Mouse (Mus musculus): Measurements from ENCODE around the gene Hbb-bh2. TPM values are rescaled to one million over a fixed set of nuclear protein-coding genes. Genes with fewer than 3 reads are reported as not detected.
"Not testable (repeated sequence)": the region's sequence is repeated elsewhere in the genome, so short reads cannot be mapped to it uniquely, and the experiment has no call there.

The Hbb-bh2 gene
- polyA plus RNA-seq, 1 experiment = not detected

DNA sequence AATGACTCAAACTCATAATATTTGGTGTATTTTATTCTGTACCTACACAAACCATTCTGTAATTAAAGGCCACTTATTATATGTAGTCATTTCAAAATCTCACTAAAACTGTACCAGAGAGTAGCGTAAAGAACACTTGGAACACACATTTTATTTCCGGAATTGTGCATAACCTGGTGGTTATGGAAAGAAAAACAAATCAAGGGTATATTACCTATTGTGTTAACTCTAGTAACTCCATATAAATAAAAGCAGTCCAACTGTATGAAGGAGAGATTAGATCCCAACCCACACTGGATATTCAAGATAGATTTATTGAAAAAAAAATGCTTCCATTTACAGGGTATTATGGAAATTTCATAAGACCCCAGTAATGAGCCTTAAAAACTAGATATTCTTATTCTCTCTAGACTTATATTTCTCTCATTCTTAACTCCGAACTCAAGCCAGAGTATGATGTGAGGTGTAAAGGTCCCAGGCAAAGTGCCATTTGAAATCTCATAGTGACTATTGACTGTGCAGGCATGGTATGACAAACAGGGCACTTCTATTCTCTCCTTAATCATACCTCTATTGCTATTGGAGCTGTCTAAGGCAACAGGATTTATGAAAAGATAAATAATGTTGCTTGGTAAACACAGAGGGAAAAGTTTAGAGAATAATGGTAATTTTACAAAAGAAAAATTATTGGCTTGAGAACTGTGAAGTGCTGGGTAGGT lies 14.6 kb downstream of the Hbb-bh2 start:
- Histone ChIP-seq H3K79me2 (ENCODE audit: control insufficient read depth, insufficient read depth) (no peaks in the 10 kb centered on the region), H3K4me3 (ENCODE audit: insufficient read depth, poor library complexity, severe bottlenecking) (no peak overlapping the region), H3ac (ENCODE audit: control insufficient read depth, insufficient read length, low read depth) (no peak overlapping the region), H3K27me3 (ENCODE audit: control insufficient read depth, insufficient read depth, insufficient read length) (no peaks in the 10 kb centered on the region), H3K36me3 (ENCODE audit: control insufficient read depth, insufficient read depth) (no peaks in the 10 kb centered on the region), H3K79me3 (ENCODE audit: low read depth) (no peaks in the 10 kb centered on the region)
- TF ChIP-seq MYOG (IDR thresholded peaks at IDR 0.05; ENCODE audit: control insufficient read depth, extremely low read depth, insufficient read length) (no peak), FOSL1 (IDR thresholded peaks at IDR 0.05; ENCODE audit: insufficient read depth, low read length, poor library complexity, severe bottlenecking) (no peak), USF1 (IDR thresholded peaks at IDR 0.05; ENCODE audit: low read depth) (no peak), MAX (IDR thresholded peaks at IDR 0.05) (no peak), MYOD1 (IDR thresholded peaks at IDR 0.05; ENCODE audit: control insufficient read depth, insufficient read length, low read depth) (no peak), CEBPB (IDR thresholded peaks at IDR 0.05; ENCODE audit: low read depth) (no peak), CTCF (IDR thresholded peaks at IDR 0.05; ENCODE audit: control insufficient read depth, insufficient read depth, insufficient read length) (no peak)

DNA sequence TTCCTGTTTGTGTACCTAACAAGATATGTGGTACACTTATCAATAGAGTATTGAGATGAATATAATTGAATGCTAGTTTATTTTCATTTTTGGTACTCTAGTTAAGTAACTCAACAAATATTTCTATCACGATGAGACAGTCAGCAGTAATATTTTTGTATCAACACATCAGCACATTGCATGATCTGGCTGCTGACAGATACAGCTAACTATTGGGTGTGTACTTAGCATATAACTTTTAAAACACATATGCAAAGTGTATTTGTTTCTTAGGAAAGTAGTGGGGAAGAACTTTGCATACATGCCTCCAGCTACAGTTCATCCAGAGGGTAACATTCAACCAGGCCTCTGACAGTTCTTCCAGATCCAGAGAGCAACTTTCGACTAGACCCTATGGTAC lies 15.7 kb downstream of the Hbb-bh2 start:
- H3K27me3 ChIP-seq (ENCODE audit: control insufficient read depth, insufficient read depth, insufficient read length) = no peaks in the 10 kb centered on the region
- H3K79me2 ChIP-seq (ENCODE audit: control insufficient read depth, insufficient read depth) = no peaks in the 10 kb centered on the region
- no peaks in the 10 kb centered on the region for H3K36me3 ChIP-seq (ENCODE audit: control insufficient read depth, insufficient read depth)
- no peak for TF ChIP-seq CTCF (IDR thresholded peaks at IDR 0.05; ENCODE audit: control insufficient read depth, insufficient read depth, insufficient read length)
- TF ChIP-seq CEBPB (IDR thresholded peaks at IDR 0.05; ENCODE audit: low read depth) = no peak
- no peak for TF ChIP-seq MAX (IDR thresholded peaks at IDR 0.05)
- TF ChIP-seq MYOD1 (IDR thresholded peaks at IDR 0.05; ENCODE audit: control insufficient read depth, insufficient read length, low read depth) = no peak
- TF ChIP-seq MYOG (IDR thresholded peaks at IDR 0.05; ENCODE audit: control insufficient read depth, extremely low read depth, insufficient read length) = no peak
- no peak for TF ChIP-seq FOSL1 (IDR thresholded peaks at IDR 0.05; ENCODE audit: insufficient read depth, low read length, poor library complexity, severe bottlenecking)
- TF ChIP-seq USF1 (IDR thresholded peaks at IDR 0.05; ENCODE audit: low read depth) = no peak
- H3K79me3 ChIP-seq (ENCODE audit: low read depth) = no peaks in the 10 kb centered on the region
- no peak overlapping the region for H3K4me3 ChIP-seq (ENCODE audit: insufficient read depth, poor library complexity, severe bottlenecking)
- no peak overlapping the region for H3ac ChIP-seq (ENCODE audit: control insufficient read depth, insufficient read length, low read depth)

DNA sequence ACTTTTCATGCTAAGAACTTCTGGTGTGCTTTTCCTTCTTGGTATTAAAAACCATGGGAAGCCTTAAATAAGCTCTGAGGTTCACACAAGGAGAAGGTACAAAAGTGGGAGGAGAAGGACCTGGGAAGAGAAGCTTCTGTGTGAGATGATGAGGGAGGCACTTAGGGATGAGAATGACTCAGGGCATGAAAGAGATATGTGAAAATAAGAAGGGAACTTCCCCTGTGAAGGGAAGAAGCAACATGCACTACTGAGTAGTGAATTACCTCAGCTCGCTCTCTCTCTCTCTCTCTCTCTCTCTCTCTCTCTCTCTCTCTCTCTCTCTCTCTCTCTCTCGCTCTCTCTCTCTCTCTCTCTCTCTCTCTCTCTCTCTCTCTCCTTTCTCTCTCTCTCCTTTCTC lies 25.2 kb downstream of the Hbb-bh2 start:
- not testable (repeated sequence) for H3K79me2 ChIP-seq (ENCODE audit: control insufficient read depth, insufficient read depth); H3ac ChIP-seq (ENCODE audit: control insufficient read depth, insufficient read length, low read depth); H3K36me3 ChIP-seq (ENCODE audit: control insufficient read depth, insufficient read depth); H3K4me3 ChIP-seq (ENCODE audit: insufficient read depth, poor library complexity, severe bottlenecking); H3K79me3 ChIP-seq (ENCODE audit: low read depth); H3K27me3 ChIP-seq (ENCODE audit: control insufficient read depth, insufficient read depth, insufficient read length)

DNA sequence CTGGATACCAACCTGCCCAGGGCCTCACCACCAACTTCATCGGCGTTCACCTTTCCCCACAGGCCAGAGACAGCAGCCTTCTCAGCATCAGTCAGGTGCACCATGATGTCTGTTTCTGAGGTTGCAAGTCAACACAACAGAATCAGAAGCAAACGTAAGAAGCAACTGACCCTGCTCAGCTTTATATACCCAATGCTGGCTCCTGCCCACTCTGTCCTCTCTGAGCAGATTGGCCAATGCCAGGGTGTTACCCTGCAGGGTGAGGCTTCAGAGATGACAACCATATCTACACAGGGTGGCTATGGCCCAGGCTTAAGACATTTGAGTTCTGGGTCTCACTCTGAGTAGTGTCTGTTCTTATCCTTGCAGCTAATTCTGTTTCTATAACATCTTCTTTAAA lies 26.6 kb downstream of the Hbb-bh2 start, which contains the start of gene Hbb-bt:
Hbb-bt (minus strand) TSS at position 231 of the 400 bp plus-strand sequence.
- H3K4me3 ChIP-seq (ENCODE audit: insufficient read depth, poor library complexity, severe bottlenecking) = no peak within 1 kb of the TSS
- H3K79me2 ChIP-seq (ENCODE audit: control insufficient read depth, insufficient read depth) = no peaks in the 10 kb centered on the region
- no peaks in the 10 kb centered on the region for H3K36me3 ChIP-seq (ENCODE audit: control insufficient read depth, insufficient read depth)
- TF ChIP-seq CEBPB (IDR thresholded peaks at IDR 0.05; ENCODE audit: low read depth) (no peak), FOSL1 (IDR thresholded peaks at IDR 0.05; ENCODE audit: insufficient read depth, low read length, poor library complexity, severe bottlenecking) (no peak), MYOD1 (IDR thresholded peaks at IDR 0.05; ENCODE audit: control insufficient read depth, insufficient read length, low read depth) (no peak), CTCF (IDR thresholded peaks at IDR 0.05; ENCODE audit: control insufficient read depth, insufficient read depth, insufficient read length) (no peak), MYOG (IDR thresholded peaks at IDR 0.05; ENCODE audit: control insufficient read depth, extremely low read depth, insufficient read length) (no peak), USF1 (IDR thresholded peaks at IDR 0.05; ENCODE audit: low read depth) (no peak), MAX (IDR thresholded peaks at IDR 0.05) (no peak)
- H3ac ChIP-seq (ENCODE audit: control insufficient read depth, insufficient read length, low read depth) = no peak within 1 kb of the TSS
- H3K27me3 ChIP-seq (ENCODE audit: control insufficient read depth, insufficient read depth, insufficient read length) = no peaks in the 10 kb centered on the region
- no peaks in the 10 kb centered on the region for H3K79me3 ChIP-seq (ENCODE audit: low read depth)

DNA sequence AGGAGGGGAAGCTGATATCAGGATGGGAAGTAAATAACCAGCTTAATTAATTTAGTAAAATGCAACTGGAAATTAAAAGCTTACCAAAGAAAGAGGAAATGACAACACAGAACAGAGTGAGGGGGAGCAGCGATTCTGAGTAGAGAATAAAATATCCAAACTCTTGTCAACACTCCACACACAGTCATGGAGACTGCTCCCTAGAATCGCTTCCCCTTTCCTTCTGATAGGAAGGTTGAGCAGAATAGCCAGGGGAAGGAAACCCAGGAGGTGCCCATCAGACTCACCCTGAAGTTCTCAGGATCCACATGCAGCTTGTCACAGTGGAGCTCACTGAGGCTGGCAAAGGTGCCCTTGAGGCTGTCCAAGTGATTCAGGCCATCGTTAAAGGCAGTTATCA lies 27.2 kb downstream of the Hbb-bh2 start:
- not testable (repeated sequence) for H3K79me2 ChIP-seq (ENCODE audit: control insufficient read depth, insufficient read depth); H3ac ChIP-seq (ENCODE audit: control insufficient read depth, insufficient read length, low read depth); H3K4me3 ChIP-seq (ENCODE audit: insufficient read depth, poor library complexity, severe bottlenecking); H3K36me3 ChIP-seq (ENCODE audit: control insufficient read depth, insufficient read depth); H3K27me3 ChIP-seq (ENCODE audit: control insufficient read depth, insufficient read depth, insufficient read length); H3K79me3 ChIP-seq (ENCODE audit: low read depth)

DNA sequence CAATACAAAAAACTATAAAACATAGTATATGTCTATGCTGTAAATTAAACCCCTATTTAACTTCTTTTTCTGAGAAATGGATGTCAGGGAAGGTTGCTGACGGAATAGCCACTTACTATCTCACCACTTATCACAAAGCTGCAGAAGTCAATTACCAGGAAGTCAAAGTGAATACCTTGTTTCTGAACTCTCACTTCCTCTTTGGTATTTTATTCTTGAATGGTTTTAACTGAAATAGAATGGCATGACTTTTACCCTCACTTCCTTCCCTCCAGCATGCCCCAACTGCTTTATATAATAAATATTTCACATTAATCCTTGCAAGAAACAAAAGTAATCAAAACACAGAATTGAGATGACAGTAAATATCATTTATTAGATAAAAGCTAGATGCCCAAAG lies 28.1 kb downstream of the Hbb-bh2 start:
- Histone ChIP-seq H3K36me3 (ENCODE audit: control insufficient read depth, insufficient read depth) (no peaks in the 10 kb centered on the region), H3ac (ENCODE audit: control insufficient read depth, insufficient read length, low read depth) (no peak overlapping the region), H3K79me3 (ENCODE audit: low read depth) (no peaks in the 10 kb centered on the region), H3K79me2 (ENCODE audit: control insufficient read depth, insufficient read depth) (no peaks in the 10 kb centered on the region), H3K4me3 (ENCODE audit: insufficient read depth, poor library complexity, severe bottlenecking) (no peak overlapping the region), H3K27me3 (ENCODE audit: control insufficient read depth, insufficient read depth, insufficient read length) (no peaks in the 10 kb centered on the region)
- TF ChIP-seq MAX (IDR thresholded peaks at IDR 0.05) (no peak), MYOD1 (IDR thresholded peaks at IDR 0.05; ENCODE audit: control insufficient read depth, insufficient read length, low read depth) (no peak), CTCF (IDR thresholded peaks at IDR 0.05; ENCODE audit: control insufficient read depth, insufficient read depth, insufficient read length) (no peak), FOSL1 (IDR thresholded peaks at IDR 0.05; ENCODE audit: insufficient read depth, low read length, poor library complexity, severe bottlenecking) (no peak), CEBPB (IDR thresholded peaks at IDR 0.05; ENCODE audit: low read depth) (no peak), MYOG (IDR thresholded peaks at IDR 0.05; ENCODE audit: control insufficient read depth, extremely low read depth, insufficient read length) (no peak), USF1 (IDR thresholded peaks at IDR 0.05; ENCODE audit: low read depth) (no peak)

Measured in C2C12 (cell line).